Mouse (Mus musculus) liver, adult 10 weeks (tissue): Measurements from ENCODE around the gene Anapc2. TPM values are rescaled to one million over a fixed set of nuclear protein-coding genes. Genes with fewer than 3 reads are reported as not detected.

Experiments used
- polyA plus RNA-seq: library from polyadenylated mRNA; stranded (reverse); fragments of 350-450 nt; fragmentation: Illumina TruSeq; extraction: RNeasy Lipid Tissue Mini Kit (QIAGEN cat#74804); gene quantifications from one replicate; pipeline ENCODE4 v1.2.3, GENCODE M21; 2014; ENCODE audit warnings: low read depth, low replicate concordance

The Anapc2 gene
- 7.9 TPM for polyA plus RNA-seq

DNA sequence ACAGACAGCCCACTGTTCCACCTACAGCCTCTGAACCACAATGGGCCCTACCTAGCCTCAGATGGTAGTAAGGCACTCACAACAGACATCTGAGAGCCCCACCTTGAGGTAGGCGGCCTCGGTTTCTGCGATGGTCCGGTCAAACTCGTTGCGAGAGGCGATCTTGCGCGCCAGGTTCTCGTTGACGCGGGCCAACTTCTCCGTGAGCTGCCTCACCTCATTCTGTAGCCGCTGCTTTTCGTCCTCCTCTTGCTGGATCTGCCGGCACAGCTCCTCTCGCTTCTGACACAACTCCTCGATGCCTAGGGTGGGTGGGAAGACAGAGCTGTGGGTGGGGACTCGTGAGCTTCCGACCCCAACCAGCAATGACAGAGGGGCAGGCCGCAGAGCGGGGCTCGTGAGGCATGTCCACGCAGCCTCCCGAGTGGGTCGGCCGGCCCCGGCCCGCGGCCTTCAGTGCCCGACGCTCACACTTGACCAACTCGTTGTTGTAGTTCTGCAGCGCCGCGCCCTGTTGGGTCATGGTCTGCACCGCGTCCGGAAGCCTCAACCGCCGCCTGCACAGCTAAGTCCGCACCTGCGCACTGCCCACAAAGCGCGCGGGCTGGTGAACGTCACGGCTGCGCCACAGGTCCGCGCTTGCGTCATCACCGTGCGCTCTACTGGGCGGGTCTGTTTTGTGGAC, at the start of gene Anapc2, which contains the start of gene Ssna1:
Anapc2 (plus strand) TSS at position 652 of the 685 bp plus-strand sequence.
Ssna1 (minus strand) TSS at position 612 of the 685 bp plus-strand sequence.

DNA sequence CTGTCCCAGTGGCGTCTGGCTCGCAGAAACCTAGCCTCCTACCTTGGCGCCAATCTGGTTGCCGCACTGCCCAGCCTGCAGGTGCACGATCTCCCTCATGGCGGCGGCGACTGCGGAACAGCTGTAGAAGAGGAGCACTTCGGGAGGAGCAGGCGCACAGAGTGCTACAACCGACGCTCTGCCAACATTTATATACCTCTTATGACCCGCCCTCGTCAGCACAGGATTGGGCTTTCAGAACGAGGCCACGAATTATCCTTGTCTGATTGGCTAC, 47.8 kb upstream of the Anapc2 start, which contains the start of gene Tubb4b:
Tubb4b (minus strand) TSS at position 211 of the 274 bp plus-strand sequence.

DNA sequence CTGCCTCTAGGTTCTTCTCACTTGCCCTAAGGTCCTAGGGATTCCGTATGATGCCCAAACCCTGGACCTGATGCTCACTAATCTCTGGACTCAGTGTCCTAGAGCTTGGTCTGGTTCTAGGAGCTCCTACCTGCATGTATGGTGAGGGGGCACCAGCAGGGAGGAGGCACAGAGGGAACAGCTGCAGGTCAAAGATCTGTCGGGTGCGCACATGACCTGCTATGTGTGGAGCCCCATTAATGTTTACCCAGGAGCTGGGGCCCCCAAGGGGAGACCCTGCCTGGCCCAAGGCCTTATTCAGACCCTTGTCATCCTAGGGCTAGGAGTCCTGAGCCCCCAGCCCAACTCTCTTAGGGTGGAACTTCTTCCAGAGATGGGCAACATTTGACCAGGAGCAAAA, 38.2 kb upstream of the Anapc2 start, which contains the start of gene Slc34a3:
Slc34a3 (minus strand) TSS at position 315 of the 400 bp plus-strand sequence.

DNA sequence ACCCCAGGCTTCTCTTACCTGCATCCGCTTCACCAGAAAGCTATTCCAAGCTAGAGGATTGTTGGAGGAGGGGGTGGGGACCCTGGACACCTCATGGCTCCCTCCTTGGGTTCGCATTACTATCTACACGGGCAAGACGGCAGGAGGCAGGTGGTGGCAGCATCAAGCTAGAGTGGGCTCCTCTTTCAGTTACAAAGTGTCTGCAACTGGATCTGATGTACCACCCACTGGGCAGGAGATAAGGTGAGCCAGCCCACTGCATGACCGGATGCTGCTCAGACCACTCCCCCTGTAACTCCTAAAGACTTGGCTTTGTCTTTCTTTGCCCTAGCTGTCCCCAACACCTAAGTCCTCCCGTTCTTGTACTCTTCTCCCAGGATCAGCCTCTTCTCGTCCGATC, 35.7 kb upstream of the Anapc2 start, which contains the start of gene Rnf224:
Rnf224 (minus strand) TSS at position 174 of the 400 bp plus-strand sequence.

DNA sequence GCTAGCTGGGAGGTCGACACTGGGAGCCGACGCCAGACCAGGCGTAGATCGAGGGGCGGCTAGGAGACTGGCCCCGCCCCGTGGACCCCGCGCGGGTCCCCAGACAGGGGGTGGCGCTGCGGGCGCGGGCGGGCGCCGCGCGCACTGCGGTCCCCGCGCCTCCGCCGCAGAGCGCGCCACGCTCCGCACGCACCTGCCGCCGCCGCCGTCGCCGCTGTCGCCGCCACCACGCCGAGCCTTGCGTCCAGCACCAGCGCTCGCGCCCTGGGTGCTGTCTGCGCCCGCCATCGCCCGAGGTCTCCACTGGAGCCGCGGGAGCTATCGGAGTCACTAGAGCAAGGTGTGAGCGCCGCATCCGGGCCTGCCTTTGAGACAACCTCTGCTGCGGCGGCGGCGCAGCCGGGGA, 30.2 kb upstream of the Anapc2 start, which contains the start of the genes Rnf208 and Cysrt1:
Rnf208 (plus strand) TSS at position 155 of the 406 bp plus-strand sequence.
Cysrt1 (minus strand) TSS at position 352 of the 406 bp plus-strand sequence.

DNA sequence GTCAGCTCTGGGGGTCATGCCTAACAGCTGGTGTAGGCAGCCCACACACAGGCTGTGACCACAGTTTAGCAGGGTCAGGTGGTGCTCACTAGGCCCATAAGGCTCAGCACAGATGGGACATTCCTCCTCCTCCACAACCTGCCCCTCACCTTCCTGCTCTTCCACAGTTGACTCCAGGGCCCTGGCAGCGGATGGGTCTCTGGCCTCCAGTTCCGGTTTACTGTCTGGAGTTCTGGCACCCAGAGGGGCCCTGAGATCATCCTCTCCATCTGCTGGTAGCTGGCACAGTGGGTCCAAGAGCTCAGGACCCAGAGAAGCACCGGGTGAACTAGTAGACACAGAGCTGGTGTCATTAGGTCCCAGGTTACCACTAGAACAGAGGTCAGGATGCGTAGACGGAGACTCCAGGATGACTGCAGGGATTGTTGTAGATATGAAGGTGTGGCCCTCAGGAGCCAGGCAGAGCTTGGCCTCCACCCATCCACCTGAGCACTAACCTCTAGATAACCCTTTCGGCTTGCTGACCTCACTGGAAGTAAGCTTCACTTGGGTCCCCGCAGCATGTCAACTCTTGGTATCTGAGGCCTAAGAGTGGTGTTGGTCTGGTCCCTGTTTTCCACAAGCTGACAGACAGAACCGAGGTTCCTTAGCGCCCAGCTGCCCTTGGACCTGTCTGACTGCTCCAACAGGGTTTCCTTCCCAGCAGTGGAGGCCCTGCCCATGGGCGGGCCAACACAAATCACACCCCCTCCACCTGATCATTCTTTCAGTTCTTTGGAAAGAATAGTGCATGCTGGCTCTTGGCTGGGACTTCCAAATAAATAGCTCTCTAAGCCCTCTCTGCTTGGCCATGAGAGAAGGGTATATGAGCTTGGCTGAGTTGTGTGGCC, 25.9 kb upstream of the Anapc2 start, which contains the start of gene AL732309.1:
AL732309.1 (minus strand) TSS at position 681 of the 890 bp plus-strand sequence.

DNA sequence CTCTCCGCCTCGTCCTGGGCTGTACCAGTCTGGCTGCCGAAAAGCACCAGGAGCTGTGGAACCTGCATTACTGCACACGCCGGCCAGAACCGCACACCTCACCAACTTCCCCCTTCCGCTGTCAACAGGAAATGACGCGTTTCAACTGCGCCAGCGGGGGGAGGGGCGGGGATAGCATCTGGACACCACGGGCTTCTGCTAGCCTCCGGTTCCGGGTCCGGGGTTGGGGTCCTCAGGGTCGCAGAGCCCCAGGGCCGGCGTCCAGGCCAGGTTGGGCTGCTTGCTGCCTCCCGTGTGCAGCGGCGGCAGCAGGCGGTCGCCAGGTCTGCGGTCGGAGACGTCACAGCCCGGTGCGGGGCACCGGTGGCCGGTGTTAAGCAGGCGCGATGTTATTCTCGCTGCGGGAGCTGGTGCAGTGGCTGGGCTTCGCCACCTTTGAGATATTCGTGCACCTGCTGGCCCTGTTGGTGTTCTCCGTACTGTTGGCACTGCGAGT, 16.9 kb upstream of the Anapc2 start, which contains the start of gene Tmem203:
Tmem203 (plus strand) TSS at position 156 of the 496 bp plus-strand sequence.

DNA sequence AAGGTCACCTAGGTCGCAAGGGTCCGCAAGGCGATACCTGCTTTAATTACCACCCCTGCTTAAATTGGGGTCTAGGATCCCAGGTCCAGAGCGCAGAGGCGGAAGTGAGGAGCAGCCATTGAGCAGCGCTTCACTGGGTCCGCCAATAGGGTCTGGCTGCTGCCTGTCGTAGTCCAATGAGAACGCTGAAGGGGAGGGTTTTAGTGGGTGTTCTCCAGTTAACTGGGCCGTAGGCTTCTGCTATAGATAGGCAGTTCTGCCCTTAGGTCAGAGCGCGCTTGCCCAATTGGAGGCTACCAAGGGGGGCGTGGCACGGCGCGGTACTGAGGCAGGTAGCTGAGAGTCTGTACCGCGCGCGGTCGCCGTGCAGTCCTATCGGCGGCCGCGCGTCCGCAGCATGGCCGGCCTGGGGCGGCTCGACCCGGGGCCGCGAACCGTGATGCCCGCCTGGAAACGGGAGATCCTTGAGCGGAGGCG, 9.9 kb upstream of the Anapc2 start, which contains the start of gene Tprn:
Tprn (plus strand) TSS at position 328 of the 477 bp plus-strand sequence.

DNA sequence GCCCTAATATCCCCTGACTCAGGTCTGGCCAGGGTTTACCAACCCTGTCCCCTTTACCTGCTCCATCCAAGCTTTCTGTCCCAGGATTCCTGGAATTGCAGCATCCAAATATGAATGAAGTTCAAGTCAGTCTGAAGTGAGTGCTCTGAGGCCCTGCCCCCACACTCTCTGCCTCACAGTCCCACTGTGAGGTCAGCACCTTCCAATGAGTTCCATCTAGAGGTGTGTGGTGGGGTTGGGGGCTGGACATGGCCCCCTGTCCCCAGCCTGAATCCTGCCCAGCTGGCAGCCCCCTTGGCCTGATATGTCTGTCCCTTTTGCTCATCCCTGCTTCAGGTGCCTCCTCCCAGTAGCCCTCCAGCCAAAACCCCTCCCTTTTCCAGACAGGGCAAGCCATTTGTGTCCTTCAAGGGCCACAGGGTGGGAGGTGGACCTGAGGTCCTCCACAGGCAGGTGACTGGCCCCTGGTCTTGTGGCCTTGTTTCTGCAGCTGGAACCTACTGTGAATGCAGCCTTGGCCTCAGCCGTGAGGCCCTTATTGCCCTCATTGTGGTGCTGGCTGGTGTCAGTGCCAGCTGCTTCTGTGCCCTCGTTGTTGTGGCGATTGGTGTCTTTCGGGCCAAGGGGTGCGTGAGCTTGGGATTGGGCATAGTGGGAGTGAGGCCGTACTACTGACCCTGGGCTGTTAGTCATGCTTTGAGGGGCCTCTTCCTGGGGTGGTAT, 15.8 kb downstream of the Anapc2 start, which contains the start of gene Tmem210:
Tmem210 (plus strand) TSS at position 219 of the 723 bp plus-strand sequence.

DNA sequence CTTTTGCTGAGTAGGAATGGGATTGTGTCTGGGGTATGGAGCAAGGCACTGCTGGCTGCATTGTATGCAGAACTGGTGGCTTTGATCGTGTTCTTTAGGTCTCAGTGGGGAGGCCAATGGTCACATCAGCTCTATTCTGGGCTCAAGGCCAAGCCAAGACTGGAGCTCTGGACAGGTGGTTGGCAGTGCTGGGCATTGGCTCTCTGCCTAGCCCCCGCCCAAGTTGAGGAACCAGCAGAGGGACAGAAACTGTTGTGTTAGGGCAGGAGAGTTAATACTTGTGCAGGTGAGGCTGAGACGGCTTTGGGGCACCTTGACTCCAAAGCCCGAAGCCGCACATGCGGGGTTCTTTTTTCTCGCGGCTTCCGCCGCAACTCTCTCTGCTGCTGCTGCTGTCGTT, 17.4 kb downstream of the Anapc2 start, which contains the start of gene Lrrc26:
Lrrc26 (plus strand) TSS at position 265 of the 400 bp plus-strand sequence.

DNA sequence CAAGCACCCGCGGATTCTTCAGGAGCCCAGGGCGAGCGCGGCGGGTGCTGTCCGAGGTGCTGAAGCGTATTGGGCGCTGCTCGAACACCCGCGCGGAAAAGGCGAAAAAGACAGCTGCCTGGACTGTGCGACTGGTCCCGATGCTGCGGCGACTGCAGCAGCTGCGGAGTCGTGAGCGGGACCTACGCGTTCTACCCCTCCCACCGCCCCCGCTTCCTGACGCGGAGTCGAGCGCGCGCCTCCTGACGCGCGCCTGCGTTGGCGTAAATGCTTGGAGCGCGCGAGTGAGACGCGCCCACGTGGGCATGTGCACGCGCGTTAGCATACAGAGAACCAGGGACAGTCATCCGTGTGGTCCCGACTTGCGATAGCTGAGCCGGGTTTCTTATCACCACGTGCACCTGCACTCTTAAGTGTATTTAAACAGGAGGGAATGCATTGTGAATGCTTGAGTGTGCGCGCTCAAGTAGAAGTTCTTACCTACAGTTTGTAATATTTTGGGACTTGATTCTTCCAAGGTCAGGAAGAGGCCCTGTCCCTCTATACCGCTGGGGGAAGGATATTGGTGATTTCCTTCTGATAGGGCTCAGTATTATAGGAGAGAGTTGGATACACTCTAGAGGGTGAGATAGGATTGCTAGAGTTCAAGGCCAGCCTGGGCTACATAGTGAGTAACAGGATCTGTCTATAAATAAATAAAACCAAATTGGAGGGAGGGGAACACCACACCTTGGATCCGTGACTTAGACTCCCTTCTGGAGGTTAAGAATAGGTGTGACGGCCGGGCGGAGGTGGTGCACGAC, 46.9 kb downstream of the Anapc2 start, which contains the start of gene Grin1:
Grin1 (minus strand) TSS at position 217 of the 803 bp plus-strand sequence.

DNA sequence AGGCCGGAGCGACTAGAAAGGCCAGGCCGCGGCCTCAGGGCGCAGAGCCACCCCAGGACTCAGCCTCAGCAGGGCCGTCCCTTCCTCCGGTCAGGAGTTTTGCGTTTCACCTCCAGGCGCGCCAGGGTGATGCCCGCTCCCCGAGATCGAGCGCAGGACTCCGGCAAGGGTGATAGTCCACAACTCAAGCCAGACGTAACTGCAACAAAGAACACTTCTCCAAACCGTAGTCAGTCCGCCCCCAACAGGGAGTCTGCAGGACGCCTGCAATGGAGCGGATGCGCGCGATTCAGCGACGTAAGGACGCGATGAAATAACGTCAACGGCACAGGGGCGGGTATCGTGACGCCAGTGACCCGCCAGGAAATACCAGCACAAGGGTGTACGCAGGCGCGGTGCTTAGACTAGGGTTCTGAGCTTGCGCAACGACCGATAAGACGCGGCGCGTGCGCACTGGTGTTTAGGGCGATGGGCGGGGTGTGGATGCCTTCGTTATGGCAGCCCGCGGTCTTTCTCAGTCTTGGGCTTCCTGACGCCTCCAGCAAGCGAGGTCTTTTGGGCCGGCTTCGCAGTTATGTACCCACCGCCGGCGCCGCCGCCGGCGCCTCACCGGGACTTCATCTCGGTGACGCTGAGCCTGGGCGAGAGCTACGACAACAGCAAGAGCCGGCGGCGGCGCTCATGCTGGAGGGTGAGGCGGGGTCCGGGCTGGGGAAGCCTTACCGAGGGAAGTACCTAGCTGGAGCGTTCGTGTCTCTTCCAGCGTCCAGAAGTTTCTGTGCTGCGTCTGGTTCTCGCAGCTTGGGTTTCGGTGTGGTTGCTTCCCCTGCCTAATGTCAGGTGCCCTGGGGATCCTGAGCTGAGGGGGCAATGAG, 60.2 kb downstream of the Anapc2 start, which contains the start of gene Man1b1:
Man1b1 (plus strand) TSS at position 53 of the 875 bp plus-strand sequence.

Other genes starting within 250 kb of the Anapc2 start
- gene Nsmf, start 218.1 kb upstream of the Anapc2 start, polyA plus RNA-seq: 16.6 TPM
- gene Entpd8, start 192.2 kb upstream of the Anapc2 start, polyA plus RNA-seq: 33.1 TPM
- gene Noxa1, start 177.3 kb upstream of the Anapc2 start, polyA plus RNA-seq: not detected
- gene Nrarp, start 91.7 kb upstream of the Anapc2 start, polyA plus RNA-seq: 0.61 TPM
- 0.56 TPM for gene Tor4a, start 75.6 kb upstream of the Anapc2 start, polyA plus RNA-seq
- 4.3 TPM for gene Nelfb, start 61.0 kb upstream of the Anapc2 start, polyA plus RNA-seq
- gene Stpg3, start 57.8 kb upstream of the Anapc2 start, polyA plus RNA-seq: not detected
- gene Fam166a, start 53.7 kb upstream of the Anapc2 start, polyA plus RNA-seq: not detected
- 31.1 TPM for gene Tubb4b, start 47.8 kb upstream of the Anapc2 start, polyA plus RNA-seq
- not detected for gene Slc34a3, start 38.1 kb upstream of the Anapc2 start, polyA plus RNA-seq
- gene Rnf224, start 35.7 kb upstream of the Anapc2 start, polyA plus RNA-seq: not detected
- not detected for gene Rnf208, start 30.2 kb upstream of the Anapc2 start, polyA plus RNA-seq
- gene Cysrt1, start 30.0 kb upstream of the Anapc2 start, polyA plus RNA-seq: not detected
- gene AL732309.1, start 25.6 kb upstream of the Anapc2 start, polyA plus RNA-seq: 0.69 TPM
- gene Tmem203, start 17.0 kb upstream of the Anapc2 start, polyA plus RNA-seq: 0.85 TPM
- 0.19 TPM for gene Tprn, start 9.9 kb upstream of the Anapc2 start, polyA plus RNA-seq
- gene Ssna1, start within 50 bp of the Anapc2 start, polyA plus RNA-seq: 2.6 TPM
- not detected for gene Tmem210, start 15.7 kb downstream of the Anapc2 start, polyA plus RNA-seq
- gene Lrrc26, start 17.4 kb downstream of the Anapc2 start, polyA plus RNA-seq: not detected
- gene Grin1, start 46.7 kb downstream of the Anapc2 start, polyA plus RNA-seq: not detected
- gene Man1b1, start 59.9 kb downstream of the Anapc2 start, polyA plus RNA-seq: 8.7 TPM
- gene Dpp7, start 83.9 kb downstream of the Anapc2 start, polyA plus RNA-seq: 4.9 TPM
- 1.8 TPM for gene Uap1l1, start 93.2 kb downstream of the Anapc2 start, polyA plus RNA-seq
- gene Sapcd2, start 99.8 kb downstream of the Anapc2 start, polyA plus RNA-seq: not detected
- not detected for gene Entpd2, start 123.4 kb downstream of the Anapc2 start, polyA plus RNA-seq
- gene Npdc1, start 126.9 kb downstream of the Anapc2 start, polyA plus RNA-seq: 1.1 TPM
- not detected for gene Fut7, start 150.8 kb downstream of the Anapc2 start, polyA plus RNA-seq
- 2.0 TPM for gene Abca2, start 156.2 kb downstream of the Anapc2 start, polyA plus RNA-seq
- not detected for gene Clic3, start 184.4 kb downstream of the Anapc2 start, polyA plus RNA-seq
- 57.0 TPM for gene Paxx, start 188.6 kb downstream of the Anapc2 start, polyA plus RNA-seq
- 2.1 TPM for gene Ptgds, start 197.6 kb downstream of the Anapc2 start, polyA plus RNA-seq
- gene Lcn12, start 221.4 kb downstream of the Anapc2 start, polyA plus RNA-seq: not detected
- 1.9 TPM for gene Fbxw5, start 228.3 kb downstream of the Anapc2 start, polyA plus RNA-seq
- 156 TPM for gene C8g, start 229.2 kb downstream of the Anapc2 start, polyA plus RNA-seq